Mouse (Mus musculus) brain, embryonic 14.5 days (tissue): ENCODE data around the gene Sgms1.

Experiments
- CTCF ChIP-seq: fragments of 200-500 bp; IDR thresholded peaks from 2 replicates; pipeline ENCODE4 v1.5.1; 2012; ENCODE audit warnings: inconsistent platforms, mild to moderate bottlenecking, moderate library complexity, borderline replicate concordance; ENCODE audit not compliant: insufficient read depth, insufficient read length; ENCODE audit errors: extremely low read depth
- POLR2A ChIP-seq: fragments of 200-500 bp; IDR thresholded peaks from 2 replicates; pipeline ENCODE4 v1.6.1; 2012; ENCODE audit warnings: mild to moderate bottlenecking, inconsistent platforms, borderline replicate concordance; ENCODE audit not compliant: poor library complexity, insufficient read depth, insufficient read length, severe bottlenecking; ENCODE audit errors: extremely low read depth

DNA sequence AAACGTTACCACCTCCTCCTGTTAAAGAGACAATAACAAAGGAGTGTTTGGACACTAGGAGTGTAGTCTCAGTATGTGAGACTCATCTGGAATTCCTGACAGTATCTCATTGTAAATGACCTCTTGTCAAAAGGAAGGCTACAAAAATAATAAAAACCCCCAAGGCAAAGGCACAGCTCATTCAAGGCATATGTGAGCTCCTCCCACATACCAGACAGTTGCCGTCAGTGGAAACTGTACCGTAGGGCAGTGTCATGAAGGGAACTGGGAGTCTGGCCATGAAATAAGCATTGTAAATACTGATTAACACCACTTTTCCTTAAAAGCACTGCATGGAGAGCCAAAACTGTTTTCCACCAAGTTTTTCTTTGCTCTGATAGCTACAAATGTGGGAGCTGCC is 43.3 kb downstream of the Sgms1 start:
- TF ChIP-seq CTCF (no peak), POLR2A (no peak)
